Mouse (Mus musculus) megakaryocyte progenitor cell, adult 5-6 weeks (primary cell): ENCODE measurements around the gene Prrt2. TPM values are rescaled to one million over a fixed set of nuclear protein-coding genes. Genes with fewer than 3 reads are reported as not detected.

Experiments
- ATAC-seq: replicated peaks from 2 replicates; pipeline ENCODE4 v1.8.0; 2016; ENCODE audit warnings: mild to moderate bottlenecking, moderate TSS enrichment, inconsistent platforms; ENCODE audit not compliant: poor library complexity
- total RNA-seq, 2 experiments: library from RNA; stranded (forward) in 1 of 2; stranded (reverse) in 1 of 2; fragments of 157-497, 149-512 nt in 1 of 2; fragments of 200-1000 nt in 1 of 2; gene quantifications; 2 replicates each; pipeline versions ENCODE4 v1.2.3 to v1.2.4; 2015 to 2017

The Prrt2 gene
- total RNA-seq (2015) (0.74 and 1.1 TPM in 2 replicates), total RNA-seq (2017) (0.44 TPM in 1 of 2 replicates, not detected in the other)

DNA sequence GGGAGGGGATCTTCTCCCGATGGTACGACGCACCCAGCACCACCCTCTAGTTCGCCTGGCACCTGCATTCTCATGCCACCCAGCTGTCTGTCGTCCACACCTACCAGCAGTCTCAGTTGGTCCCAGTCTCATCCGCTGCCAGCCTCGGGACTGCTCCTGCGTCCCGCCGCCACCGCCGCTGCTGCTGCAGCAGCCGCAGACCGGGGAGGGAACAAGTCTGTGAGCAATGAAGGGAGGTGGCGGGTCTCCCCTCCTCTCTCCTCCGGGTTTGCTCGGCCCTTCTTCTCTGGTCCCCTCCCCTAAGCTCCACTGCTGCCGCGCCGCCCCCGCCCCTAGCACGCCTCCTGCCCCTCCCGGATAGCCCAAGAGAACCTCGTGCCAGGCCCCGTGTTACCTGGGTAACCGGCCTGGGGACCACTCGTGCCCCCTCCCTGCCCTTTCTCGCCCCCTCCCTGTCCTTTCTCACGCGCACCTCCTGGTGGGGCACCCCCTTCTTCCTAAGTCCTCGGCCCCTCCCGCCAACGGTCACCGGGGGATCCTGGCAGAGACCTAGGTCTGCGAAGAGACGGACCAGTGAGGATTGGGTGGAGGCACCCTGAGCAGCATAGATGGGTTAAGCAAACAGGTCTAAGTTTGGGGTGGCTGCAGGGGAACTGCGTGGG lies at the start of gene Prrt2, which contains the start of gene Gm42742:
TSS of gene Prrt2 (minus strand) at position 311 of the 662 bp plus-strand sequence.
TSS of gene Gm42742 (minus strand) at position 197 of the 662 bp plus-strand sequence.
- peak; percentile 5 for ATAC-seq

DNA sequence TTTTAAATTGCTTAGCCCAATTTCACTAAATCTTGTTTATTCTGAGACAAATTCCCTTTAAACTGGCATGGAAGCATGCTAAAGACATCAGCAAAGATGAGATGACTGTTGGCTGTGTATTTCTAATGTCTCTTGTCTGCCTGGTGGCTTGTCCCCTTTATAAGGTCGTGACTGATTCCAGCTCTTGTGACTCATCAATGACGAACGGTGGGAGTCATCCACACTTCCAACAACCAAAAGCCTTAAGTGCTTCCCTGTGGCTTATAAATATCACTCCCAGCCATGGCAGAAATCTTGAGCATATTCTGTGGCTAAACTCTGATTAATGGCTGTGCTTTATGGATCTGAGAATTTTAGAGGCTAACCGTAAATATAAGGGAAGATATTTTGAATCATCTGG lies 45.3 kb upstream of the Prrt2 start:
- no peak for ATAC-seq

DNA sequence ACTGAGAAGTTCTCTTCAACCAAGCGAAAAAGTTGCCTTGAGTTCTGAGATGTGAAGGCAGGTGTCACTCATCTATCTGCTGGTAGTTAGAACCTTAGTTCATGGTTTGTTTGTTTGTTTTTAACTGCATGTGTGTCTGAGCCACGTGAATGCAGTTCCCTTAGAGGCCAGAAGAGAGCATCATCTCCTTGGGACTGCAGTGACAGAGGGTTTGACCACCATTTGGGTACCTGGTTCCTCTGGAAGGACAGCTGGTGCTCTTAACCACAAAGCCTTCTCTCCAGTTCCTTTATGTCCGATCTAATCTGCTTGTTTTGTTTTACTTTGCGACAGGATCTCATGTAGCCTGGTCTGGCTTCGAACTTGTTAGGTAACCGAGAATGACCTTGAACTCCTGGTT lies 44.5 kb upstream of the Prrt2 start:
- peak; percentile 39; the same call in 1 of the 2 replicates for ATAC-seq

DNA sequence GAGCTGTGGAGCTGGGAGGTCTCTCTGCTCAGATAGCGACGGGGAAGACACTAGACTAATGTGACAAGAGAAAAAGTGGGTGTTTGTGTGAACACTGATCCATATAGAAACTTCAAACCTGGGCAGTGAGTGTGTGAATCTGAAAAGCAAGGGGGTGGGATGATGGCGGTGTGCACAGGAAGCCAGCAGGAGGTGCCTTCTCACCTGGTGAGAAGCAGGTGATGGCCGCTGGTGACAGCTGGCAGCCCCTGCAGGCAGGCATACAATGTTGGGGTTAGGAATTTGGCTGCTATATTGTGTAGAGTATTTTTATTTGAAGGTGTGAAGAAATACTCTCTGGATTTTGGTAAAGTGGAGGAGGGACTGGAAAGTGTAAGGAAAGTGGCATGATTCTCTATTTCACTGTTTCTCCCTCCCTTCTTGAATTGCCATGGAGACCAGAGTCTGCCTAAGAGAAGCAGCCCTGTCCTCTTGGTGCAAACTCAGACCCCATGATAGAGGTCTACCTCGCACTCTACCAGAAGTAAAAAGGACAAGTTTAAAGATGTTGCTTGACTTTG lies 34.1 kb upstream of the Prrt2 start:
- no peak for ATAC-seq

DNA sequence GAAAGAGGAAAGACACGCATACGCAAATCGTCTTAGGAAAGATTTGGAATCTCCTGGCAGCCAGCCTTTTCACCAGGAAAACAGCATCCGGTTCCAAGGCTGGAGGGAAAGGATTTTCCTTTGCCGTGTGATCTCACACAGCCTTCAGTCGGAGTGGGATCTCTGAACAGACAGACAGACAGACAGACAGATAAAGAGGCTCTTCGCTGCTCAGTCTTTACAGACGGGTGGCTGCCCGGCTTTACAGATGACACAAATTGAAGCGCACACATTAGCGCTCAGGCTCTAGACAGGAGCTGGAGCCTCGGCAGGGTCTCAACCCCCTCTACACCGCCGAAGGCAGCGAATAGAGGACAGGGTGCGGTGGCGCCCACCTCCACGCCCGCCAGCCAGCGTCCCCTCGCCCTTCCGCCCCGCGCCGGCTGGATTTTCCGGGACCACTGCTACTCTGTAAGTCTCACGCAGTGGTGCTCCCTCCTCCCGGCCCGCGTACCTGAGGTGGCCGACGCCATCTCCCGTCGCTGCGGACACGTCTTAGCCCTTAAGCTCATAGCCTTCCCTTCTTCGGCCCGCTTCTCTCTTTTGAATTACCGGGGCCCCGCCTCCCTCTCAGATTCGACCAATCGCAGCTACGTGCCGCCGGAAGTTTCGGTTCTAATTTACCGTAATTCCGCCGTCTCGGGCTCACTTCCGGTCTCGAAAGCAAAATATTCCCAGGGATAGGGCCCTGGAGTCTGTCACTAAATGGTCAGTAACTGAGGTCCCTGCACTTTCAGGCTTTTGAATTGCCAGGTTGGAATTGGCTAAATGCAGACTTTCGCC lies 21.1 kb upstream of the Prrt2 start, which contains the start of gene Kif22:
TSS of gene Kif22 (minus strand) at position 621 of the 822 bp plus-strand sequence.
- ATAC-seq, result peak; percentile 99

DNA sequence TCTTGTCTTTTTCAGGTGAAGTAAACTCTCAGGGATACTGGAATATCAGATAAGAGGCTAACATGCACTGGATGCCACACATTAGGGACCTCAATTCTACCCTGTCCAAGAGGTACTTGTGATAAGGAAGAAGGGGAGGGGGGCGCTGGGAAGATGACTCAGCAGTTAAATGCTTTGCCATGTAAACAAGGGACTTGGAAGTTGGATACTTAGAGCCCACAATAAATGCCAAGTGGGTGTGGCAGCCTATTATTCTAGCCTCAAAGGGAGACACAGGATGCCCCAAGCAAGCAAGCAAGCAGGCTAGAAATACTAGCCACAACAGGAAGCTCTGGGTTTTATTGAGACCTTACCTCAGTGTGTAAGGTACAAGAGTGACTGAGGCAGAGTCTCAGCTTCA lies 10.2 kb upstream of the Prrt2 start:
- ATAC-seq, result no peak

DNA sequence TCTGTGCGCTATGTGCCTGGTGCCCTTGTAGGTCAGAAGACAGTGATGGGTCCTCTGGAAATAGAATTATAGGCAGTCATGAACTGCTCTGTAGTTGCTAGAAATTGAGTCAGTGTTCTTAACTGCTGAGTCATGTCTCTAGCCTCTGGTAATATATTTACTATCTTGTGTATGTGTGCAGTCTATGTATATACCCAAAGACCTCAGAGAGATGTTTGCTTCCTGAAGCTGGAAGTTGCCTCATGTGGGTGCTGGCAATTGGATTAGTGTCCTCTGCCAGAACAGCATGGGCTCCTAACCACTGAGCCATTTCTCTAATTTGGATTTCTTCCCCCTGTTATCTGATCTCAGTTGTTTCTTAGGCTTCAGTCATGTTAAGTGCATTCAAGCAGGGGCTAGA lies 9.2 kb upstream of the Prrt2 start:
- no peak for ATAC-seq

DNA sequence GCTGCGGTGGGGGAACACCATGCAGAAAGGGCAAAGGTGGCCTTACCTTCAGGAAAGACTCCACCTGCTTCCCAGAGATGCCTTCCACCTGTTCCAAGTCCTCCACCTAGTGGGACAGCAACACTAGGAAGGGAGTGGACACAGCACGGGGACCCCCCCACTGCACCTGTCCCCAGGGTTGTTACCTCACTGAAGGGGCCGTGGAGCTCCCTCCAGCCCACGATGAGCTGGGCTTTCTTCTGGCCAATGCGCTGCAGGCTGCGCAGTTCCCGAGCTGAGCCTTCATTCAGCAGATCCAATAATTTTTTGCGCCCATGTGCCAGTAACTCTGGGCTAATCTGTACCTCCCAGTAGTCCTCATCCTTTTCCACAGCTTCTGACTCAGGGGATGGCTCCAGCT lies 6.9 kb upstream of the Prrt2 start:
- no peak for ATAC-seq

DNA sequence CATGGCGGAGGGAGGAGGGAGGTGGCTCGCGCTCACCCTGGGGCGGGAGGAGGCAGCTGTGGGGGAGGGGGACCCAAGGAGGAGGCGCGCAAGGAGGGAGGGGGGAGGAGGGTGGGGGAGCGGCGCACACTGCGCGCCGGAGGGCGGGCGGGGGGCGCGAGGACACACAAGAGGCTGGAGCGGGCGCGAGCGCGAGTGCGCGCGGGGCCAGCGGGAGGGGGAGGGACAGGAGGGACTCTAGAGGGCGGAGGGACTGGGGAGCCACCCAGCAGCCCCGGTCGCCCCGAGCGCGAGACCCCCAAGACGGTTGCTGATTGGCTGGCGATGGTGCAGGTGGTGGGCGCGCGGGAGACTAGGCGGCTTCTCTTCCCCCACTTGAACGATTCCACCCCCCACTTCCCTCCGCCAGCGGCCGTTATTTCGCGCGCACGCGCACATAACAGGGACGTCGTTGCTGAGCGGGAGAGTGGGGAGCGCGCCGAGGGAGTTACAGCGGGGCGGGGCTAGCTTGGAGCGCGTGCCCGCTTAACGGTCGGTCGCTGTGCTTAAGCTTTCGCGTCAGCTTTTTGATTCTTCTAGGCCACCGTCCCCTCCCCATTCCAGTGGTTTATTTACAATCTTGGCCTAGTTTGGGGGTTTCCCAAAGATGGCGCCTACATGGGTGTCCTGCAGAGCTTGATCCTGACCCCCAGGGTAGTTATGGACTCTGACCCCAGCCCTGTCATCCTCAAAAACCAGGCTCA lies 6.1 kb upstream of the Prrt2 start, which contains the start of gene Maz:
TSS of gene Maz (minus strand) at position 54 of the 743 bp plus-strand sequence.
- ATAC-seq, result peak; percentile 72

DNA sequence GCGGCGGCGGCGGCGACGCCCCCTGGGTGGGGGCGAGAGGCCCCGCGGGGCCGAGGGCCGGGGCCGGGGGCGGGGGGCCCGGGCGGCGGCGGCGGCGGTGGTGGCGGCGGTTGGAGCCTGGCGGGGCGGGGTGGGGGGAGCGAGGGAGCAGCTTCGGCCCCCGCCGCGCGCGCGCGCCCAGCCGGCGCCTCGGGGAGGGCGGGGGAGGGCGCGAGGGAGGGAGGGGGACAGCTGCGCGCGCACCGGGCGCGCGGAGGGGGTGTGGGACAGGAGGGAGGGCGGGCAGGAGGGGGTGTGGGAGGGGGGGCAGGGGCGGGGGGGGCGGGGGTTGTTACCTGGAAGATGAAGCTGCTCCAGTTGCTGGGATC lies 5.6 kb upstream of the Prrt2 start:
- peak; percentile 0; the same call in 1 of the 2 replicates for ATAC-seq

DNA sequence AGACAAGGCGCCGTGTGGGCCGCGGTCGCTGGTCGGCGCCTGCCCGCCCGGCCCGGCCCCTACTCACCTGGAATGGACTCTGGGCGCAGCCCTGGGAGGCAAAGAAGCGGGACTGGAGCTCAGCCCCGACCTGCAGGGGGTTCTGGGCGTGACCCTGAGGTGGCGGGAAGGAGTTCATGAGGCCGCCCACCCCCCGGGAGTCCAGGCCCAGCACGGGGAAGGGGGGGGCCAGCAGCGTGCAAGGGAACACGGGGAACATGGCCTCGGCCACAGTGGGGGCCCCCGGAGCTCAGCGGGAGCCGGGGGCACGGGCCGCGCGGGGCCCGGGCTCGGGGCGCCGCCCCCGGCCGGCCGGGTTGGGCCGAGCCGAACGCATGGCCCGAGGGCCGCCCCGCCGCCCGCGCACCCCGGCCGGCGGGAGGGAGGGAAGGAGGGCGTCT lies 5.2 kb upstream of the Prrt2 start:
- 0 out of 2 replicates have a peak, but pooled peaks have one; percentile 6 for ATAC-seq

DNA sequence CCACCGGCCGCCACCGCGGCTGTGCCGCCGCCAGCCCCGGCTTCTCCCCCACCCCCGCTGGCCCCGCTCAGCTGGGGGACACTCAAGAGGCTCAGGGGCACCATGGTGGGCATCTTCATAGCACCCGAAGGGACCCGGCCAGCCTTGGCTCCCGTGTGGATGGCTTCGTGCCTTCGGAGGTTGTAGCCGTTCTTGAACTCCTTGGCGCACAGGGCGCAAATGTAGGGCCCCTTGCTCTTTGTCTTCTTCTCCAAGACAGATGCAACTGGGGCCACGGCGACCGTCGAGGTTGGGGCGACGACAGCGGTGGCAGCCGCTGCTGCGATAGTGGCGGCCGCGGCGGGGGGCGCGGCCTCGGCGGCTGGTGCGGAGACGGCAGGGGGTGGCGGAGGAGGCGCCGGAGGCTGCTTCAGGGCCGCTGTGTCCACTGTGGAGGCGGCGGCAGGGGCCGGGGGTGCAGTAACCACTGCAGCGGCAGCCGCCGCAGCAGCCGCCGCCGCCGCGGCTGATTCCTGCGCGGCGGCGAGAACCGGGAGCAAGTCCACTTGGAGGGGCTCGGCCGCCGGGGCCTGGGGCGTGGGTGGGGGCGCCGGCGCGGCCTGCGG lies 4.6 kb upstream of the Prrt2 start:
- ATAC-seq, result no peak

DNA sequence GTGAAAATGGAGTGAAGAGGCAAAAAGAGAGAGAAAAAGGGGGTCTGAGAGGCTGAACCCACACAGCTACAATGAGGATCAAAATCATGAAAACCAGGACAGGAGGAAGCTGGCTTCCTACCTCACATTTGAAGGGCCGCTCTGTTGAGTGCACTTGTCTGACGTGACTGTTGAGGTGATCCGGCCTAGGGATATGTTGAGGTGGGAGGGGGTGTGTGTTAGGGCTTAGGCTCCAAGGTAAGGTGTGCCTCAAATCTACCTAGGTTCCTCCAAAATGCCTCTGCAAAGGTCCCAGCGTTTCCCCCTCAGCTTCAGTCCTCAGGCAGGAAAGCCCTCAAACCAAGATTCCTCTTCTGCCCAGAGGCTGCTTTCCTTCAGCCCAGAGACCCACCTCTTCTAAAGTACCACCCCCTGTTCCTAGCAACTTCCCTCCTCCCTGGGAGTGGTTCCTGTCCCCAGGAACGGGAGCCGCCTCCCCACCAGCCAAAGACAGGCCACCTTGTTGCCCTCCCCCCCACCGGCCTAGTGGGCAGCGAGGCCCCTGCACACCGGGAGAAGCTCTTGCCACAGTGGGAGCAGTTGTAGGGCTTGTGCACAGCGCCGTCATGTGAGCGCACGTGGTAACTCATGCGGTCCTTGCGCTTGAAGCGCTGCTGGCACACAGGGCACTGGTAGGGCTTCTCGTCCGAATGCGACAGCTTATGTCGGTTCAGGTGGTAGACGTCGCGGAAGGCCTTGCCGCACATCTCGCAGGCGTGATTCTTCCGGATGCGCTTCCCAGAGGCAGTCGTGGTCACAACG lies 3.9 kb upstream of the Prrt2 start:
- peak; percentile 20 for ATAC-seq

DNA sequence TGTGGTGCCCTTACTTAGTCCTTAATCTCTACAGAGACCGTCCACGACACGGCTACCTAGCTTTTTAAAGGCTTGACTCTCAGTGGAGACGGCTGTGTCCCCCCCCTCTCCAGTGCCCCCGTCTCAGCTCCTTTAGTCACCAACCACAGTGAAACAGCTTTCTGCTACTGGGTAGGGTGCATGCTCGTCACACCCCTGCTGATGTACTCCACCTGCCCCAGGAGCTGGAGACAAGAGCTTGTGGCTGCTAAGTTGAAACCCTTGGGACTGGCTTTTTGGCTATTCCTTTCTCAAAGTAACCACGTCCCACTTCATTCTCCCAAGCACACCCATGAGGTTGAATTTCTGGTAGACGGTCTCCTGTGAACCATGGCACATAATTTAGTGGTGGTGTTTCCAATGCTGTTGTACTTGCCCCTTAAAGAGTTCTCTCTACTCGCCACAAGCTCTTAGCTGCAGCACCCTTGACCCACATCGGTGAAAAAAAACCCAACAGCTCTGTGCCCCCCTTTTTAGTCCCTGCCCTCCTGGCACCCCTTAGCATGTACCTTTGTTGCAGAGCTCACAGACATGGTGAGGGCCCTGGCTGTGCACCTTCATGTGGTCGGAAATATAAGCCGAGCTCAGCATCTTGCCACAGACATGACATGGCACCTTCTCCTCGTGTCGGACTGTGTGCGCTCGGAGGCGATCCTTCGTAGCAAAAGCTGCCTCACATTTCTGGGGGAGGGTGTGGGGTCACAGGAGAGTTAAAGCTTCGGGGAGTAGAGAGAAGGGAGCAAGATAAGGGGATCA lies 3.1 kb upstream of the Prrt2 start:
- no peak for ATAC-seq

DNA sequence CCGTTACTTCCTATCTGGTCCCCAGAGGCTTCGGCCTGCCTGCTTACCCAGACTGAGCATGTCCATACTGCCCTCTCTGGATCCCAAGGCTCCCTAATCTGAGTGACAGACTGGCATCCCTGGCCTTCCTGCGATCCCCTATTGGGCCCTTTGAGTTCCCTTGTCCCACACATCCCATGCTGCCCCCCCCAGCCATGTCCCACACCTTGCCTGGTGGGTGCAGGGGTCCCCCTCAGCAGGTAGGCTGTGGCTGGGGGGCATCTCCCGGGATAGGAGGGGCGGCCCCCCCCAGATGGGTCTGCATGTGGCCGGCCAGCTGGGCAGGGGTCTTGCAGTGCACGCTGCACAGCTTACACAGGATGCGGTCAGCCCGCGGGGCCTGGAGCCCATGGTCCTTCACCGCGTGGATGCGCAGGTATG lies 2.3 kb upstream of the Prrt2 start:
- no peak for ATAC-seq

DNA sequence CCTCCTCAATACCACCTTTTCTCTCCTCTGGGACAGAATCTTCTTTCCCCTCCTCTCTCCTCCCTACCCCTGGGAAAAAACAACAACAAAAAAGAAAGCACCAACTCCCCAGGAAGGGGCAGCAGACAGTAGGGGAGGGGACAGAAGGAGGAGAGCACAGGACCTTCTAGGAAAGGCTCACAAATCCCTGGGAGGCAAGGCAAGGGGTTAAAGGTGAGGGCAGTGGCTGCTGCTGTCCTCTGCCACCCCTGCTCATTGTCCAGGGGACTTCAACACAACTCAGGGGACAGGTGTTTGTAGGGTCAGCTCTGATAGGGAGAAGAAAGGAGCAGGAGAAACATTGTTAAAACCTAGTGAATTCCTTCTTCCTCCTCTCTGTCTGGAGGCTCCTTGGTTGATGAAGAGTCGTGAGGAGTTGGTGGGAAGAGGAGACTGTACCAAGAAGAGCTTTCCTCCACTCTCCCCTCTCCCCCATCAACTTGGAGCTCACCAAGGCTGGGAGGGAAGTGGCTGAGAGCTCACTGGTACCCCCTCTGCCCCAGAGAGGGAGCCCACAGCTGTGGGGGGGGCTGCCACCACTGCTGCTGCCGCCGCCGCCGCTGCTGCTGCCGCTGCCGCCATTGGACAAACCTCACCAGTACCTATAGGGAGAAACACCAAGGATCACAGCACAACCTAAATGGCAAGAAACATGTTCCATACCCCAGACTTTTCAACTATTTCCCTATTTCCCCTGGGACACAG lies 1.7 kb upstream of the Prrt2 start:
- ATAC-seq, result no peak

DNA sequence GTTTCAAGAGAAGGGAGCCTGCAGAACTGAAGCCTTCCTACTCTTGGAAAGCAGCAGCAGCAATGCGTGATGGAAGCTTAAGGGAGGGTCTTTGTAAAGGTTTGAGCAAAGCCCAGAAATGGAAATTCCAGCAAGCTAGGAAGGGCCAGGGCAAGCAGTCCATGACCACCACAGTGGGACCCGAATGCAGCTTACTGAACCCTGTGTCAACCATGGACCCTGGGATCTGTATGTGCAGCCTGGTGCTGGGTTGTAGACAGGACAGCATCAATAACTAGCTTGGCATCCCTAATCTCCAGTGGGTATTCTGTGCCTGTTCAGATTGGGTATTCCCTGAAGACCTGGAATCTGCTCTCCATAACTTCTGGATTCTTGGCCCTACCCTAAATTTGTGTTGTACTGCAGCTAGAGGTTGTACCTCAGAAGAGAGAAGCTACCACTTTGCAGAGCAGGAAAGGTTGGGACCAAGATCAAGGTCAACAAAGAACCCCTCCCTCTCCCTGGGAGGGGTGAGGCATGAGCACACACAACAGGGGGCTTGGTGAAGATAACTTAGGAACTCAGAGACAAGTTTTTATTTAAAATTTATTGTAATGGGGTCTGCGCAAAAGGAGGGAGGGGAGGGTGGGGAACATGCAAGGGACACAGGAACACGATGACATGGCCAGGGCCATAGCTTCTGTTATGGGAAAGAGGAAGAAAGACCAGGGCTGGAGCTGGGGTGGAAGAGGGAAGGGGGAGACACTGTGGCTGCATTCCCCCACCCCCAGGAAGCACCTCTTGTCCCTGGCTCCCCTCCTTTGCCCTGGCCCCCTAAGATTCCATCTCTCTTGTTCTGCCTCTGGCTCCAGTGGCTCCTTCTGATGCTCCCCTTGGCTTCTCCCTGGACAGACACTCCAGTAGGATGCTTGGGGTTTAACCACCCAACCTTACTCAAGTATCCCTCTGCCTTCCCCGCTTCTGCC lies 834 bp upstream of the Prrt2 start:
- ATAC-seq, result no peak
